Mouse (Mus musculus): Measurements from ENCODE around the gene Fscb.

The Fscb gene

DNA sequence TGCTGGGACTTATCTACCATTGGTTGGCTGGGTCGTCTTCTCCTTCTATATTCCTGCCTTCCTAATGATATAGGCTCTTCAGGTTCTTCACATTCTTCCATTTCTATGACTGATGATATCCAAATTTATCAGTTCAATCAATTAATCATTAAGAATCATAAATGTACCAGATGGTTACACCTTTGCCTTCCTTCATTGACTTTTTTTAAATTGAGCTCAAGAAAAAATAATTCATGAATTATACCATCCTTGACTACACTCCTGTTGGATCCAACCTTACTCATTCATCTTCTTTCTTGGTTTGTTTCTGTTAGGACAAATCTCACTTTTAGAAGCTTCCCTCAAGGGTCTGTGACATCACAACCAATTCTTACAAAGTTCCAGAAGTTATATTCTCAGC, at the start of gene Fscb:
TSS of gene Fscb (minus strand) at position 101 of the 400 bp plus-strand sequence.
- no peak for DNase-seq (ENCODE audit: low spot score in 2 of 2)

DNA sequence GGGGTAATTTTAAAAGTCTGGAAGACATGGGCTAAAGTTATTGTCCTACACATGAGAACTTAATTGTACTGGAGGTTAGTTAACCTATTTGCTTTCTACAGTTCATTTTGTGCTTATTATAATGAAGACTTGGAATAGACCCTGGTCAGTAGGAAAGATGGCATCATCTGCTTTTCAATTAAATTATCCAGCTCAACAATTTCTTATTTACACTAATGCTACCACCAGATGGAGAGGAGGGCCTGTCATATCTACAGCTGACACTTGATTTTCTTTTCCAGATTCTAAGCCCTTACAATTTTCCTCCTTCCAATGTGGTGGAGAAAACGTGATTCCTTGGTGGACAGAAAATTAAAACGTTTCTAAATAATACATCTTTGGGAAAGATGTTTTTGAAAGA, 42.3 kb upstream of the Fscb start:
- no peak for DNase-seq (ENCODE audit: low spot score in 2 of 2)

DNA sequence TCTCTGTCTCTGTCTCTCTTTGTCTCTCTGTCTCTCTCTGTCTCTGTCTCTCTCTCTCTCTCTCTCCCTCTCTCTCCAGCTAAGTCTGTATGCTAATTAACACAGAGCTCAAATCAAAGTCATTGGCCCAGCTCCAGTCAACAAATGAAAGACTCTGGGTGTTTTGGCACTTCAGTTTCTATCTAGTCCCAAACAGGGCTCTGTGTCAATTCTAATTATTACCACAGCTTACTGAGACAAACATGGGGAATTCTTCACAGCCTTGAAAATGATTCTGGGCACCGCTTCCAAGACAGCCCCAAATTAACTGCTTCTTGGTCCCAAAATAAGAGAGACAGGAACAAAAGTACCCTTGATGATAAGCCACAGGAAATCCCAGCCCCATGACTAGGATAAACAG, 38.9 kb upstream of the Fscb start:
- DNase-seq (ENCODE audit: low spot score in 2 of 2): no peak

DNA sequence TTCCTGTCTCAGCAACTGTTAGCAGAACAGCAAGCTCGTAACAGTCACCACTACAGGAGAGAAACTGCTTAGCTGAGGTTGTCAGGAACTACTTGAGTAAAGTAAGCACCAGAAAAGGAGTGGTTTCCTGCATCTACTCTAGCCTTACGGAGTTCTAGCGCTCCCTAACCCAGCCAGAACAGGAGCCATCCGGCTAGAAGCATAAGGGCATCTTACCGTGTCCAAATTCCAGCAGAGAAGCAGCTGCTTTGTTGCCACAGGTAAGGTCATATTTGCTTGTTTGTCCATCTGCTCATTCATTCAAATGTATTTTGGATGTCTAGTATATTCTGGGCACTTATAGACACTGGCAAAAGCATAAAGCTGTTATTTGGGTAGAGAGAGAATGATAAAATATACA, 23.2 kb upstream of the Fscb start:
- DNase-seq (ENCODE audit: low spot score in 2 of 2): no peak

DNA sequence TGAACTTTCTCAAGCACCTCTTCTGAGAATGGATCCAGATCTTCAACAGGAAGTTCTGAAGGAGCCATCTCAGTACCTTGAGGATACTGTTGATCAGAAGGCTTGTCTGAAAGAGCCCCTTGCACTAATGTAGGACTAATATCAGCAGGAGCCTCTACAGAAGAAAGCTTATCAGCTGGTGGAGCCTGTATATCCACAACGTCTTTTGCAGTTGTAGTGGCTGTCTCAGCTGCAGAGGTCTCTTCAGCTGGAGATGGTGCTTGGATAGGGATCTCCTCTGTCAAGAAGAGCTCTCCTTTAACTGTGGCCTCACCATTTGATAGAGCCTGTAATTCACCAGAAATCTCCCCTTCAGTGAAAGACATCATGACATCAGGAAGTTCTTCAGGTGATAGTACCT, 875 bp downstream of the Fscb start:
- no peak for DNase-seq (ENCODE audit: low spot score in 2 of 2)

DNA sequence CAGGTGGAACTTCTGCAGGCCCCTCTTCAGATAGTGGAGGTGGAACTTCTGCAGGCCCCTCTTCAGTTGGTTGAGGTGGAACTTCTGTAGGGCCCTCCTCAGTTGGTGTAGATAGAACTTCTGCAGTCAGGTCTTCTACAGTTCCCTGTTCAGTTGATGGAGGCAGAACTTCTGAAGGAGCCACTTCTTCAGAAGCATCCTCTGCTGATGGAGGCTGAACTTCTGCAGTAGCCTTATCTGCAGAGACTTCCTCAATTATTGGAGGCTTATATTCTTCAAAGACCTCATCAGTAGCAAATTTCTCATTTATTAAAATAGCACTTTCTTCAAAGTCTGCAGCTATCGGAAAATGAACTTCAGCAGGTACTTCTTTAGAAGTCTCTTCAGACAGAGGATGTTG, 1.4 kb downstream of the Fscb start:
- no peak for DNase-seq (ENCODE audit: low spot score in 2 of 2)

DNA sequence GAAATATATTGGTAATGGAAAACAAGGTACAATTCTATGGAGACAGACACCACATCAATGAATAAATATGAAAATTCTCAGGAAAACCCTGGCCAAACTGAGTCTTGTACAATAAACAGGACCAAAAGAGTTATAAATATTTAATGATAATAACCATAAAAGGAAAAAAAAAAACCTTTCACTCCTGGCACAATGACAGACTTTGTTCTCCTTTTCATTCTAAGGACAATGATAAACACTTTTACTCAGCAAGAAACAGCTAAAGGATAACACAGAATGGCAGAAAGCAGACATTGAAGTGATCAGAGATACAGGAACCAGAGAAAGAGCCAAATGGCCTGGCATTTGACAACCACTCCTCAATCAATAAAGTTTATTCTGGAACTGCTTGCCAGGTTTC, 19.3 kb downstream of the Fscb start:
- no peak for DNase-seq (ENCODE audit: low spot score in 2 of 2)

DNA sequence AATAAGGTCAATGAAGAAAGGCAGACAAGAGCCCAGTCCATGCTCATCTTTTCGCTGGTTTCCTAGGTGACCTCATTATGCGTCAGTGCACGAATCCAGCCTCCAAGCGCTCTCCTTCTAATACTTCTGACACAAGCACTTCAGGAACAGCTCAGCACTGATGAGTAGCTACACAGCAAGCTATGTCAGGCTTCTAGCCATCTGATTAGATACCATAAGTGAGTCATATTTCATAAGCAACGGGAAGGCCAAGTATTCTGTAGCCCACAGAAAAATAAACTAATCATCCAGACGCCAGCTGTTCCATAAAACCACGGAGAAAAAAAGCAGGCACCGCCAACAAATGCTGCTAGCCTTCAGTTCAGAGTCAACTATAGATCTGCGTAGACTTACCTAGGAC, 24.6 kb downstream of the Fscb start:
- no peak for DNase-seq (ENCODE audit: low spot score in 2 of 2)

DNA sequence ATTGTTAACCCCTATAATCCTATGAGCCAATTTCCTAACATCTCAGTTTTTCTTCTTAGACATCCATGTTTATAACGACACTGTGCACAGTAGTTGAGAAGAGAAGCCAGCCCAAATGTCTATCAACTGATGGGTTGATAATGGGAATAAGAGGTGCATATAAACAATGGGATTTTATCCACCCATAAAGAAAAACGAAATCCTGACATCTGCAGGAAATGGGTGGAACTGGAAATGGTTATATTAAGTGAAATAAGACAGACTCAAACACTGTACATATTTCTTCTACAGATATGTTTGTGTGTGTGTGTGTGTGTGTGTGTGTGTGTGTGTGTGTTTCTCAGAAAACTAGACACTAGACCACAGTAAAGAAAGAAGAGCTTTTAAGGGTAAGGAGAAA, 37.8 kb downstream of the Fscb start:
- DNase-seq (ENCODE audit: low spot score in 2 of 2): no peak

All from urinary bladder, postnatal 36 days (tissue).